Mouse (Mus musculus) kidney, embryonic 14.5 days (tissue): ENCODE results near the gene Srsx. TPM values are rescaled to one million over a fixed set of nuclear protein-coding genes. Genes with fewer than 3 reads are reported as not detected.
"Not testable (repeated sequence)": the region's sequence is repeated elsewhere in the genome, so short reads cannot be mapped to it uniquely, and the experiment has no call there.

Experiments
- ATAC-seq: fragments of 200-750 bp; cut with Nextera tagmentation; 2 replicates; pipeline ENCODE4 v1.8.0; 2017; ENCODE audit warnings: moderate number of reproducible peaks, mild to moderate bottlenecking, moderate TSS enrichment, moderate library complexity; ENCODE audit not compliant: low FRiP score, low TSS enrichment
- H3K27ac ChIP-seq: fragments of 300-500 bp; sonication (generic); 2 replicates; pipeline ENCODE4 v1.5.1; 2014; ENCODE audit warnings: low read depth, mild to moderate bottlenecking, low read length, moderate library complexity, mixed read lengths
- H3K27me3 ChIP-seq: fragments of 300-500 bp; sonication (generic); 2 replicates; pipeline ENCODE4 v1.6.1; 2014; ENCODE audit warnings: mild to moderate bottlenecking, low read length; ENCODE audit not compliant: control insufficient read depth, insufficient read depth
- H3K36me3 ChIP-seq: fragments of 300-500 bp; sonication (generic); 2 replicates; pipeline ENCODE4 v1.6.1; 2014; ENCODE audit warnings: low read length, mixed read lengths; ENCODE audit not compliant: control insufficient read depth, insufficient read depth
- H3K4me1 ChIP-seq: fragments of 300-500 bp; sonication (generic); 2 replicates; pipeline ENCODE4 v1.6.1; 2014; ENCODE audit warnings: low read length, mixed read lengths; ENCODE audit not compliant: control insufficient read depth, insufficient read depth
- H3K4me2 ChIP-seq: fragments of 300-500 bp; sonication (generic); replicated peaks from 2 replicates; pipeline ENCODE4 v1.6.1; 2014; ENCODE audit warnings: low read depth, mild to moderate bottlenecking, low read length
- H3K4me3 ChIP-seq: fragments of 300-500 bp; sonication (generic); 2 replicates; pipeline ENCODE4 v1.5.1; 2014; ENCODE audit warnings: mild to moderate bottlenecking, low read length
- H3K9ac ChIP-seq: fragments of 300-500 bp; sonication (generic); 2 replicates; pipeline ENCODE4 v1.6.1; 2014; ENCODE audit warnings: low read depth, mild to moderate bottlenecking, low read length, moderate library complexity
- H3K9me3 ChIP-seq: fragments of 300-500 bp; sonication (generic); 2 replicates; pipeline ENCODE4 v1.6.1; 2016; ENCODE audit warnings: low read length; ENCODE audit not compliant: control insufficient read depth
- WGBS: fragments of 180-500 bp; shearing (Covaris S2); extraction: QIAGEN DNeasy Blood & Tissue Kit; methylation state at CpG from one replicate; pipeline ENCODE4 v1.1.7; 2014; 5-methylcytosine and 5-hydroxymethylcytosine counted together
- polyA plus RNA-seq: library from polyadenylated mRNA; unstranded; fragments of >200 nt; fragmentation: Nextera tagmentation; extraction: Ambion mirVana; gene quantifications from 2 replicates; pipeline ENCODE4 v1.2.1, GENCODE M21; 2014

Srsx gene
- not detected in 2 replicates for polyA plus RNA-seq

- ATAC-seq, H3K9ac ChIP-seq, H3K9me3 ChIP-seq, H3K4me1 ChIP-seq, H3K4me2 ChIP-seq, H3K27me3 ChIP-seq, H3K4me3 ChIP-seq, H3K27ac ChIP-seq, H3K36me3 ChIP-seq: not testable (repeated sequence)
- WGBS, result no CpG with 5 or more reads among the region's 1 CpGs
Measured at GRCm38 (mm10) chrX:123222381-123222780, at the start of gene Srsx. Gene Srsx (minus strand): TSS chrX:123222481.

- H3K4me1 ChIP-seq, H3K9me3 ChIP-seq, H3K27me3 ChIP-seq, H3K4me3 ChIP-seq, H3K36me3 ChIP-seq, ATAC-seq, H3K27ac ChIP-seq, H3K4me2 ChIP-seq, H3K9ac ChIP-seq: not testable (repeated sequence)
- no CpG with 5 or more reads among the region's 3 CpGs for WGBS
Measured at GRCm38 (mm10) chrX:123246807-123247206, 24.5 kb upstream of the Srsx start, which contains the start of gene Gm17577. Gene Gm17577 (minus strand): TSS chrX:123246907.

Other genes with a start within 250 kb of the Srsx start
- gene Gm17521, start 192.8 kb downstream of the Srsx start, polyA plus RNA-seq, result not detected in 2 replicates
- 14.0 and 20.2 TPM in 2 replicates for gene Cldn34c1, start 119.0 kb downstream of the Srsx start, polyA plus RNA-seq
- gene Gm17577, start 24.4 kb upstream of the Srsx start, polyA plus RNA-seq, result not detected in 2 replicates